Mouse (Mus musculus) megakaryocyte, embryonic 14.5 days (primary cell): ENCODE data around the gene Slc5a3. TPM values are rescaled to one million over a fixed set of nuclear protein-coding genes. Genes with fewer than 3 reads are reported as not detected.

Experiments used
- H3K27me3 ChIP-seq: replicated peaks from 2 replicates; pipeline ENCODE3; 2012; ENCODE audit warnings: inconsistent platforms
- H3K36me3 ChIP-seq: replicated peaks from 2 replicates; pipeline ENCODE3; 2012; ENCODE audit warnings: low read length, inconsistent platforms, mixed read lengths
- H3K4me1 ChIP-seq: 2 replicates; pipeline ENCODE4 v1.6.1; 2012; ENCODE audit warnings: inconsistent platforms
- H3K4me3 ChIP-seq: replicated peaks from 2 replicates; pipeline ENCODE3; 2012; ENCODE audit warnings: moderate library complexity, mild to moderate bottlenecking, inconsistent platforms
- H3K9me3 ChIP-seq: 2 replicates; pipeline ENCODE4 v1.6.1; 2012; ENCODE audit warnings: inconsistent platforms
- FLI1 ChIP-seq: IDR thresholded peaks from 2 replicates; pipeline ENCODE4 v1.6.1; 2012; ENCODE audit warnings: low read length, inconsistent platforms, mixed read lengths
- GATA1 ChIP-seq: IDR thresholded peaks from 3 replicates; pipeline ENCODE4 v1.6.1; 2012; ENCODE audit warnings: mixed read lengths, low read length, inconsistent platforms, borderline replicate concordance
- polyA plus RNA-seq: library from polyadenylated mRNA; stranded (reverse); fragments of >175 nt; gene quantifications from 2 replicates; pipeline ENCODE4 v1.2.3, GENCODE M21; 2012; ENCODE audit warnings: low replicate concordance; ENCODE audit not compliant: insufficient read depth

Slc5a3 gene
- polyA plus RNA-seq, 1 experiment, result not detected

GRCm38 (mm10) chr16:92117337-92118209 lies 59.5 kb downstream of the Slc5a3 start:
- TF ChIP-seq GATA1, result no peak
- TF ChIP-seq FLI1, result no peak

GRCm38 (mm10) chr16:92119013-92119515 lies 60.9 kb downstream of the Slc5a3 start:
- Histone ChIP-seq H3K4me1 (peaks cover 7% of the 10 kb centered on the region; the same call in 1 of the 2 replicates), H3K27me3 (peaks cover 15% of the 10 kb centered on the region), H3K4me3 (no peak overlapping the region), H3K36me3 (no peaks in the 10 kb centered on the region), H3K9me3 (peaks cover 9% of the 10 kb centered on the region)
- TF ChIP-seq GATA1, result no peak

More at GRCm38 (mm10) chr16:92117337-92118209, 59.5 kb downstream of the Slc5a3 start:
- Histone ChIP-seq H3K9me3 (no peaks in the 10 kb centered on the region), H3K36me3 (peaks cover 12% of the 10 kb centered on the region), H3K4me1 (peaks cover 7% of the 10 kb centered on the region; the same call in 1 of the 2 replicates), H3K4me3 (no peak overlapping the region), H3K27me3 (peaks cover 15% of the 10 kb centered on the region)

- H3K4me1 ChIP-seq, result peaks cover 7% of the 10 kb centered on the region; the same call in 1 of the 2 replicates
- TF ChIP-seq GATA1 (no peak), FLI1 (no peak)
- peaks cover 27% of the 10 kb centered on the region for H3K9me3 ChIP-seq
- no peak overlapping the region for H3K4me3 ChIP-seq
- H3K36me3 ChIP-seq, result no peaks in the 10 kb centered on the region
- H3K27me3 ChIP-seq, result peaks cover 15% of the 10 kb centered on the region
Measured at GRCm38 (mm10) chr16:92120899-92121531, 62.9 kb downstream of the Slc5a3 start.

- Histone ChIP-seq H3K27me3 (peaks cover 14% of the 10 kb centered on the region), H3K4me1 (no peaks in the 10 kb centered on the region)
- no peak for TF ChIP-seq GATA1
- no peak for TF ChIP-seq FLI1
Measured at GRCm38 (mm10) chr16:92127226-92127625, 69.1 kb downstream of the Slc5a3 start.

GRCm38 (mm10) chr16:92127666-92128065 lies 69.5 kb downstream of the Slc5a3 start:
- Histone ChIP-seq H3K4me1 (no peaks in the 10 kb centered on the region), H3K4me3 (no peak overlapping the region), H3K9me3 (peaks cover 56% of the 10 kb centered on the region), H3K27me3 (peaks cover 16% of the 10 kb centered on the region), H3K36me3 (no peaks in the 10 kb centered on the region)
- TF ChIP-seq GATA1, result no peak
- TF ChIP-seq FLI1, result no peak

More at GRCm38 (mm10) chr16:92127226-92127625, 69.1 kb downstream of the Slc5a3 start:
- Histone ChIP-seq H3K4me3 (no peak overlapping the region), H3K36me3 (no peaks in the 10 kb centered on the region), H3K9me3 (peaks cover 55% of the 10 kb centered on the region)

GRCm38 (mm10) chr16:92129843-92130242 lies 71.7 kb downstream of the Slc5a3 start:
- H3K36me3 ChIP-seq, result no peaks in the 10 kb centered on the region
- H3K4me3 ChIP-seq, result no peak overlapping the region
- TF ChIP-seq FLI1 (no peak), GATA1 (no peak)
- peaks cover 20% of the 10 kb centered on the region for H3K27me3 ChIP-seq
- H3K9me3 ChIP-seq, result peaks cover 47% of the 10 kb centered on the region
- H3K4me1 ChIP-seq, result no peaks in the 10 kb centered on the region

GRCm38 (mm10) chr16:92132511-92132910 lies 74.4 kb downstream of the Slc5a3 start:
- no peak overlapping the region for H3K4me3 ChIP-seq
- peaks cover 42% of the 10 kb centered on the region for H3K9me3 ChIP-seq
- peaks cover 19% of the 10 kb centered on the region for H3K27me3 ChIP-seq
- H3K36me3 ChIP-seq, result no peaks in the 10 kb centered on the region
- no peak for TF ChIP-seq GATA1
- TF ChIP-seq FLI1, result no peak
- H3K4me1 ChIP-seq, result no peaks in the 10 kb centered on the region

GRCm38 (mm10) chr16:92134148-92134764 lies 76.1 kb downstream of the Slc5a3 start:
- H3K36me3 ChIP-seq, result no peaks in the 10 kb centered on the region
- peaks cover 38% of the 10 kb centered on the region for H3K9me3 ChIP-seq
- no peaks in the 10 kb centered on the region for H3K4me1 ChIP-seq
- H3K4me3 ChIP-seq, result no peak overlapping the region
- TF ChIP-seq FLI1 (no peak), GATA1 (no peak)
- peaks cover 10% of the 10 kb centered on the region for H3K27me3 ChIP-seq

GRCm38 (mm10) chr16:92136275-92136674 lies 78.2 kb downstream of the Slc5a3 start:
- no peak for TF ChIP-seq FLI1
- no peak for TF ChIP-seq GATA1
- Histone ChIP-seq H3K36me3 (no peaks in the 10 kb centered on the region), H3K9me3 (peaks cover 38% of the 10 kb centered on the region), H3K4me3 (no peak overlapping the region), H3K4me1 (no peaks in the 10 kb centered on the region), H3K27me3 (peaks cover 18% of the 10 kb centered on the region)

Other genes starting within 250 kb of the Slc5a3 start
- gene Mrps6, start 52 bp upstream of the Slc5a3 start, polyA plus RNA-seq, result 13.9 TPM in 1 of 2 replicates, not detected in the other
- gene Gm49711, start within 50 bp of the Slc5a3 start, polyA plus RNA-seq, result not detected in 2 replicates
- not detected in 2 replicates for gene Kcne2, start 234.1 kb downstream of the Slc5a3 start, polyA plus RNA-seq
- 18.6 TPM in 1 of 2 replicates, not detected in the other for gene Smim11, start 243.0 kb downstream of the Slc5a3 start, polyA plus RNA-seq